Mouse (Mus musculus): ENCODE measurements around the gene Pygo1. TPM values are rescaled to one million over a fixed set of nuclear protein-coding genes. Genes with fewer than 3 reads are reported as not detected.

The Pygo1 gene
- total and polyA plus RNA-seq, 3 experiments, result 3.3 to 16.0 (median 13.6) TPM

DNA sequence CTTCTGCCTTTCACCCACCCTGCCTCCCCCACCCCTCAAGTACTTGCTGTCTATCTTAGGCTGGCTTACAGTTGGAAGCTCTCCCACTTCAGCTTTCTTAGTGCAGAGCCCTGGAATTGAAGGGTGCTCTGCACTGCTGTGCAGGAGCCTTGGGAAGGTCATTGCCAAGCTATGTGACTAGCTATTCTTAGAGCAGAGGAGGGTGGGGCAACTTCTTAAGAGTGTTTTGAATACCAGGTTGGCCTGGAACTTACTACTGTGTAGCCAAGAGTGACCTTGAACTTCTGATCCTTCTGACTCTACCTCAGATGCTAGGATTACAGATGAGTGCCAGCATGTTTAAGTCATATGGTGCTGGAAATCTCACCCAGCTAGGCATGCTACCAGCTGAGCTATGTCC, 70.7 kb downstream of the Pygo1 start:
- intact Hi-C loops (cut with DNase I), result no loop called here
- peaks cover 2% of the 10 kb centered on the region; the same call in 1 of the 2 replicates for H3K79me2 ChIP-seq (replicated peaks; ENCODE audit: control insufficient read depth, insufficient read depth, low read length)
- no peak overlapping the region; the same call in 1 of the 2 replicates for H3K27ac ChIP-seq
- H3K4me3 ChIP-seq, result no peak overlapping the region
- H3K9ac ChIP-seq (ENCODE audit: low read depth, low read length), result no peak overlapping the region
- DNase-seq, result no peak
- no peaks in the 10 kb centered on the region; the same call in none of the 2 replicates for H3K4me1 ChIP-seq (ENCODE audit: control insufficient read depth, insufficient read depth, low read length)
- TF ChIP-seq POLR2A (IDR thresholded peaks at IDR 0.05; ENCODE audit: insufficient read depth, low read depth, low read length), result no peak
- no peak for TF ChIP-seq CTCF (IDR thresholded peaks at IDR 0.05)
- TF ChIP-seq EP300 (IDR thresholded peaks at IDR 0.05; ENCODE audit: insufficient read depth, low read depth, low read length), result no peak
- H3K27me3 ChIP-seq (ENCODE audit: control insufficient read depth, insufficient read depth, low read length), result no peaks in the 10 kb centered on the region
- H3K36me3 ChIP-seq (ENCODE audit: control insufficient read depth, insufficient read depth, low read length), result no peaks in the 10 kb centered on the region; the same call in 1 of the 2 replicates

DNA sequence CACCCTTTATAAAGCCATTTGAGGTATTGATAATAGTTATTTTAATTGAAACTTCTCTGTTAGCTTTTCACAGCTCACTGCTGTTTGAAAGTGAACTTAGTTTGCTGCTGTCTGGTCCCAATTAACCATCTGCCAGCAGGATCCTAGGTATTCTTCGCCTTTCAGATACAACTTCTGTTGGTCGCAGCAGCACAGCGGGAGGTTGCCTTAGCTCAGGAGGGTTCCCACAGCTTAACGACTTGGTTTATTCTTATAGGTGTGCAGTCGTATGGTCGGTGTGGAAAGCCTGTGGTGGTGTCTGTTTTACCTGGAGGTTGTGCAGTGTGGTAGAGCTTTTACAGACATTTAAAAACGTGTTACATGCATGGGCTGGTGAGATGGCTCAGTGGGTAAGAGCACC, 71.4 kb downstream of the Pygo1 start:
- no peaks in the 10 kb centered on the region; the same call in 1 of the 2 replicates for H3K36me3 ChIP-seq (ENCODE audit: control insufficient read depth, insufficient read depth, low read length)
- no peak overlapping the region for H3K9ac ChIP-seq (ENCODE audit: low read depth, low read length)
- intact Hi-C loops (cut with DNase I), result no loop called here
- no peaks in the 10 kb centered on the region for H3K27me3 ChIP-seq (ENCODE audit: control insufficient read depth, insufficient read depth, low read length)
- TF ChIP-seq POLR2A (IDR thresholded peaks at IDR 0.05; ENCODE audit: insufficient read depth, low read depth, low read length) (no peak), EP300 (IDR thresholded peaks at IDR 0.05; ENCODE audit: insufficient read depth, low read depth, low read length) (no peak), CTCF (IDR thresholded peaks at IDR 0.05) (no peak)
- WGBS, result 73% methylated on average over 7 of the region's 7 CpGs
- H3K4me3 ChIP-seq, result no peak overlapping the region
- peaks cover 2% of the 10 kb centered on the region; the same call in 1 of the 2 replicates for H3K79me2 ChIP-seq (replicated peaks; ENCODE audit: control insufficient read depth, insufficient read depth, low read length)
- DNase-seq, result no peak
- H3K4me1 ChIP-seq (ENCODE audit: control insufficient read depth, insufficient read depth, low read length), result no peaks in the 10 kb centered on the region; the same call in 1 of the 2 replicates
- H3K27ac ChIP-seq, result no peak overlapping the region; the same call in 1 of the 2 replicates

GRCm38 (mm10) chr9:73000487-73000886, 75.0 kb downstream of the Pygo1 start:
- intact Hi-C loops (cut with DNase I), result no loop called here

DNA sequence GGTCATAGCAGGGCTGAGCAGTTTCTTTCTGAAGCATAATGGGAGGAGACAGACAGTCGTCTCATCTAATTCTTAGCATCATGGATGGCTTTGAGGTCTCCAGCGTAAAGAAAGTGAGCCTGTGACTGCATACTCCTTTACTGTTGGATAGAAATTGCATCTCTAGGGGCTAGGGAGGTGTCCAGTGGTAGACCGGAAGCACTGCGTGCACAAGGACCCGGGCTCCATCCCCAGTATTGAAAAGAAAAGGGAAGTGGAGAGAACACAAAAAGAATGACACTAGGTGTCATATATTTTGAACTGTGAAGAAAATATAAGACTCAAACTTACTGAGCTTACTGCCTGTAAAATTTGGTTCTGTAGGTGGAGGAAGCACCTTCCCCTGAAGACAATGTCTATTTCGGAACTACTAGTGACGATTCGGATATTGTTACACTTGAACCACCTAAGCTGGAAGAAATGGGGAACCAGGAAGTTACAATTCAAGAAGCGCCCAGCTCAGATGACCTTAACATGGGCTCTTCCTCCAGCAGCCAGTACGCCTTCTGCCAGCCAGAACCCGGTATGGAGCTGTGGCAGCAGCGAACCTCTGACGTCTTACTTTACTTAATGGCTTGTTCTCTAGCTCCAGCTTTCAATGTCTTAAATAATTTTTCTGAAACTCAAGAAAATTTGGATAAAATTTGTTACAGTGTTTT, 76.0 kb downstream of the Pygo1 start:
- WGBS, result 89% methylated on average over 13 of the region's 13 CpGs
- Histone ChIP-seq H3K27me3 (ENCODE audit: control insufficient read depth, insufficient read depth, low read length) (no peaks in the 10 kb centered on the region), H3K4me1 (ENCODE audit: control insufficient read depth, insufficient read depth, low read length) (no peaks in the 10 kb centered on the region), H3K4me3 (no peak overlapping the region), H3K27ac (no peak overlapping the region), H3K9ac (ENCODE audit: low read depth, low read length) (no peak overlapping the region), H3K79me2 (replicated peaks; ENCODE audit: control insufficient read depth, insufficient read depth, low read length) (no peaks in the 10 kb centered on the region), H3K36me3 (ENCODE audit: control insufficient read depth, insufficient read depth, low read length) (no peaks in the 10 kb centered on the region)
- intact Hi-C loops (cut with DNase I), result no loop called here
- no peak for TF ChIP-seq EP300 (IDR thresholded peaks at IDR 0.05; ENCODE audit: insufficient read depth, low read depth, low read length)
- TF ChIP-seq CTCF (IDR thresholded peaks at IDR 0.05), result no peak
- TF ChIP-seq POLR2A (IDR thresholded peaks at IDR 0.05; ENCODE audit: insufficient read depth, low read depth, low read length), result no peak
- no peak for DNase-seq

More at GRCm38 (mm10) chr9:73000487-73000886, 75.0 kb downstream of the Pygo1 start:
- Histone ChIP-seq H3K9ac (ENCODE audit: low read depth, low read length) (no peak overlapping the region), H3K4me1 (ENCODE audit: control insufficient read depth, insufficient read depth, low read length) (no peaks in the 10 kb centered on the region; the same call in 1 of the 2 replicates), H3K4me3 (no peak overlapping the region), H3K27ac (no peak overlapping the region), H3K36me3 (ENCODE audit: control insufficient read depth, insufficient read depth, low read length) (no peaks in the 10 kb centered on the region; the same call in 1 of the 2 replicates), H3K79me2 (replicated peaks; ENCODE audit: control insufficient read depth, insufficient read depth, low read length) (no peaks in the 10 kb centered on the region), H3K27me3 (ENCODE audit: control insufficient read depth, insufficient read depth, low read length) (no peaks in the 10 kb centered on the region)
- WGBS, result 66% methylated on average over 2 of the region's 2 CpGs
- no peak for DNase-seq
- TF ChIP-seq CTCF (IDR thresholded peaks at IDR 0.05) (peak; percentile 38), EP300 (IDR thresholded peaks at IDR 0.05; ENCODE audit: insufficient read depth, low read depth, low read length) (no peak), POLR2A (IDR thresholded peaks at IDR 0.05; ENCODE audit: insufficient read depth, low read depth, low read length) (no peak)

Other genes starting within 250 kb of the Pygo1 start
- under 1 TPM; 0.02 to 0.05 TPM for gene Prtg, start 118.8 kb upstream of the Pygo1 start, total RNA-seq (2021)
- gene Prtg, start 118.8 kb upstream of the Pygo1 start, polyA plus RNA-seq (2012; rRNA removed), result 0.12 and 0.27 TPM in 2 replicates
- gene Dyx1c1, start 33.1 kb downstream of the Pygo1 start, total RNA-seq (2021), result under 1 TPM; 0.18 to 0.52 TPM
- 0.39 and 0.59 TPM in 2 replicates for gene Dyx1c1, start 33.1 kb downstream of the Pygo1 start, polyA plus RNA-seq (2012; rRNA removed)
- under 1 TPM; 0.31 to 0.34 TPM for gene Gm44503, start 33.2 kb downstream of the Pygo1 start, total RNA-seq (2021)
- gene Gm44503, start 33.2 kb downstream of the Pygo1 start, polyA plus RNA-seq (2012; rRNA removed), result not detected in 2 replicates
- 1 to 10 TPM; 6.1 to 8.3 TPM for gene Ccpg1os, start 59.7 kb downstream of the Pygo1 start, total RNA-seq (2021)
- gene Ccpg1os, start 59.7 kb downstream of the Pygo1 start, polyA plus RNA-seq (2012; rRNA removed), result 7.5 and 10.1 TPM in 2 replicates
- 100 to 1,000 TPM in 1 of 2 experiments, 10 to 100 TPM in 1; 86.5 to 108 TPM for gene Ccpg1, start 59.8 kb downstream of the Pygo1 start, total RNA-seq (2021)
- gene Ccpg1, start 59.8 kb downstream of the Pygo1 start, polyA plus RNA-seq (2012; rRNA removed), result 15.5 and 28.3 TPM in 2 replicates
- gene Pigb, start 114.7 kb downstream of the Pygo1 start, total RNA-seq (2021), result 1 to 10 TPM; 1.6 to 2.2 TPM
- 4.5 and 6.1 TPM in 2 replicates for gene Pigb, start 114.7 kb downstream of the Pygo1 start, polyA plus RNA-seq (2012; rRNA removed)
- gene Rab27a, start 119.2 kb downstream of the Pygo1 start, total RNA-seq (2021), result 1 to 10 TPM; 4.5 to 5.6 TPM
- gene Rab27a, start 119.2 kb downstream of the Pygo1 start, polyA plus RNA-seq (2012; rRNA removed), result 2.3 TPM in 2 replicates
- gene Khdc3, start 176.2 kb downstream of the Pygo1 start, total RNA-seq (2021), result not detected
- gene Khdc3, start 176.2 kb downstream of the Pygo1 start, polyA plus RNA-seq (2012; rRNA removed), result not detected in 2 replicates
- gene Gm20509, start 176.8 kb downstream of the Pygo1 start, total RNA-seq (2021), result not detected
- not detected in 2 replicates for gene Gm20509, start 176.8 kb downstream of the Pygo1 start, polyA plus RNA-seq (2012; rRNA removed)
- 10 to 100 TPM; 50.1 to 51.7 TPM for gene Rsl24d1, start 187.8 kb downstream of the Pygo1 start, total RNA-seq (2021)
- gene Rsl24d1, start 187.8 kb downstream of the Pygo1 start, polyA plus RNA-seq (2012; rRNA removed), result 25.3 and 48.6 TPM in 2 replicates